Mouse (Mus musculus) liver, embryonic 12.5 days (tissue): Measurements from ENCODE around the gene Znfx1. TPM values are rescaled to one million over a fixed set of nuclear protein-coding genes. Genes with fewer than 3 reads are reported as not detected.
"Not testable (repeated sequence)": the region's sequence is repeated elsewhere in the genome, so short reads cannot be mapped to it uniquely, and the experiment has no call there.

Experiments used
- ATAC-seq: fragments of 200-750 bp; cut with Nextera tagmentation; 2 replicates; pipeline ENCODE4 v1.8.0; 2017; ENCODE audit warnings: moderate number of reproducible peaks, mild to moderate bottlenecking, moderate library complexity
- H3K27ac ChIP-seq: fragments of 300-500 bp; sonication (generic); 2 replicates; pipeline ENCODE4 v1.5.1; 2016; ENCODE audit warnings: mild to moderate bottlenecking
- H3K27me3 ChIP-seq: fragments of 300-500 bp; sonication (generic); replicated peaks from 2 replicates; pipeline ENCODE4 v1.6.1; 2016; ENCODE audit warnings: mild to moderate bottlenecking, moderate library complexity
- H3K36me3 ChIP-seq: fragments of 300-500 bp; sonication (generic); 2 replicates; pipeline ENCODE4 v1.6.1; 2016; ENCODE audit warnings: mild to moderate bottlenecking, moderate library complexity
- H3K4me1 ChIP-seq: fragments of 300-500 bp; sonication (generic); 2 replicates; pipeline ENCODE4 v1.6.1; 2016
- H3K4me2 ChIP-seq: fragments of 300-500 bp; sonication (generic); 2 replicates; pipeline ENCODE4 v1.6.1; 2016; ENCODE audit warnings: mild to moderate bottlenecking, moderate library complexity
- H3K4me3 ChIP-seq: fragments of 300-500 bp; sonication (generic); 2 replicates; pipeline ENCODE4 v1.5.1; 2016; ENCODE audit warnings: mild to moderate bottlenecking, moderate library complexity
- H3K9ac ChIP-seq: fragments of 300-500 bp; sonication (generic); 2 replicates; pipeline ENCODE4 v1.6.1; 2016; ENCODE audit warnings: mild to moderate bottlenecking, moderate library complexity
- H3K9me3 ChIP-seq: fragments of 300-500 bp; sonication (generic); replicated peaks from 2 replicates; pipeline ENCODE4 v1.6.1; 2016; ENCODE audit warnings: mild to moderate bottlenecking, moderate library complexity
- WGBS: fragments of 180-500 bp; shearing (Covaris S2); methylation state at CpG from one replicate; pipeline ENCODE4 v1.1.7; 2016; ENCODE audit not compliant: insufficient replicate concordance; 5-methylcytosine and 5-hydroxymethylcytosine counted together
- polyA plus RNA-seq: library from polyadenylated mRNA; unstranded; fragments of >200 nt; fragmentation: Nextera tagmentation; extraction: Ambion mirVana; gene quantifications from 2 replicates; pipeline ENCODE4 v1.2.1, GENCODE M21; 2016

The Znfx1 gene
- polyA plus RNA-seq, 1 experiment from 2014 or later, result 13.8 TPM

DNA sequence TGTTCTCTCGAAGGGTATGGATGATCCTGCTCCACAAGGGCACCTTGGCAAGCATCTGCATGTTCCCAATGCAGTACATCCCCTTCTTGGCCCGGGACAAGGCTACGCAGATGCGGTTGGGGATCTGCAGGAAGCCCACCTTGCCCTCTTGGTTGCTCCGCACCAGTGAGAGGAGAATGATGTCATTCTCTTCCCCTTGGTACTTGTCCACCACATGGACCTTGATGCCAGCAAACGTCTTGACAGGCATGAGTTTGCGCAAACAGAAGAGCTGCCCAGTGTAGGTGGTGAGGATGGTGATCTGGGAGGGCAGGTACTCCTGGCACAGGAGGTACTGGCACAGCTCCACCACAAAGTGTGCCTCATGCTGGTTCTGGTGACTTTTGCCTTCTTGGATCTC lies 24.1 kb downstream of the Znfx1 start:
- Histone ChIP-seq H3K4me1 (peaks cover 59% of the 10 kb centered on the region), H3K9ac (peak overlapping the region; percentile 47), H3K27ac (peak overlapping the region; percentile 85), H3K4me3 (no peak overlapping the region), H3K27me3 (no peaks in the 10 kb centered on the region), H3K9me3 (no peaks in the 10 kb centered on the region), H3K36me3 (peaks cover 98% of the 10 kb centered on the region), H3K4me2 (no peak overlapping the region)
- 85% methylated on average over 7 of the region's 7 CpGs for WGBS
- ATAC-seq, result no peak

DNA sequence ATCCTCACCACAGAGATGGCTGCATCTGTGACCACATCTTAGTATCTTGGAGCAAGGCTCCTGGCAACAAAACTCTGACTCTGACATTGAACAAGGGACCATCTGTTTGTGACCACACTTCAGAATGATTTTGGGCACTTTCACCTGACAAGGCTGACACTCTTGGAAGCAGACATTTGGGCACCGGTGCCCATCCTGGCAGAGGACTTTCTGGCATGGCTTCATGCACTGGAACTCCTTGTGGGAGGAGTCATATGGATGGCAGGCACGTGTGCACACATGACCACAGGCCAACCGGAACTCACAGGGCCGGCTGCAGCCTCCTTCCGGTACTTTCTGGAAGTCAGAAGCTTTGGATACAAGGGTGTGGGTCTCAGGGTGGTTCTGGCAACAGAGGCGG lies 24.5 kb downstream of the Znfx1 start:
- 84% methylated on average over 6 of the region's 6 CpGs for WGBS
- no peak for ATAC-seq
- Histone ChIP-seq H3K4me3 (no peak overlapping the region), H3K4me1 (peaks cover 57% of the 10 kb centered on the region), H3K27me3 (no peaks in the 10 kb centered on the region), H3K36me3 (peaks cover 100% of the 10 kb centered on the region), H3K4me2 (no peak overlapping the region), H3K9ac (no peak overlapping the region), H3K27ac (peak overlapping the region; percentile 85; the same call in 1 of the 2 replicates), H3K9me3 (no peaks in the 10 kb centered on the region)

DNA sequence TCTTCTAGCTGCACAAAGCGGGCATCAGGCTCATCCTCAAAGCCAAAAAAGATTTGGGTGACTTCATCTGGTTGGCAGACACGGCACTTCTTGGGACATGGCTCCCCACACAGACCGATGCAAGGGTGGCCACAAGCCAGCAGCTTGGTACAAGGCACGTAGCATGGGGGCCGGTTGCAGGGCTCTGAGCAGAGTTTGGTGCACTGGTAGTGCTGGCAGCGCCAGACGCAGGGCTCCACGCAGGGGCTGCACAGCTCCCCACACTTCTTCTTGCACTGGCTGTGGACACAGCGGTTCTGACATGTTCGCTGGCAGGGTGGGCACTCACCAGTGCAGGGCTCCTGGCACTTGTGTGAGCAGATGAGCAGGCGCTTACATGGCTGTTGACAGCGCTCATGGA lies 25.1 kb downstream of the Znfx1 start:
- H3K27ac ChIP-seq, result 0 out of 2 replicates have a peak overlapping the region, but pooled peaks have one; percentile 4
- no peak for ATAC-seq
- no peaks in the 10 kb centered on the region for H3K27me3 ChIP-seq
- peaks cover 100% of the 10 kb centered on the region for H3K36me3 ChIP-seq
- H3K9me3 ChIP-seq, result no peaks in the 10 kb centered on the region
- WGBS, result 89% methylated on average over 12 of the region's 12 CpGs
- H3K4me2 ChIP-seq, result no peak overlapping the region
- H3K4me3 ChIP-seq, result no peak overlapping the region
- H3K9ac ChIP-seq, result no peak overlapping the region
- H3K4me1 ChIP-seq, result peaks cover 51% of the 10 kb centered on the region

DNA sequence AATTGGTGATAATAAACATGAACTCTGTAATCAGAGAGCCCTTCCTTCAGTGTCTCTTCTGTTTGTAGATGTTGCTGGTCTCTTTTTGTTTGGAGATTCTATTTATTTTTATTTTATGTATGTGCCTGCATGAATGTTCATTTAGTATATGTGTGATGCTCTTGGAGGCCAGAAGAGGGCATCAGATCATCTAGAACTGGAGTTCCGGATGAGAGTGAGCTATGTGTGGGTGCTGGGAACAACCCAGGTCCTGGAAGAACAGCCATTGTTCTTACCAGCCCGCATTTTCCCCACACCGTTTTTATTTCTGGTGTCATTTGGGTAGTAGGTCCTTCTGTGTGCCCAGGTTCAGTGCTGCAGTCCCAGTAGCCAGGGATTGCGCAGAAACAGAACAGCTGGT lies 32.3 kb downstream of the Znfx1 start:
- Histone ChIP-seq H3K4me3 (no peak overlapping the region), H3K4me2 (no peak overlapping the region), H3K9me3 (no peaks in the 10 kb centered on the region), H3K27ac (no peak overlapping the region), H3K4me1 (no peaks in the 10 kb centered on the region), H3K36me3 (peaks cover 100% of the 10 kb centered on the region), H3K27me3 (no peaks in the 10 kb centered on the region), H3K9ac (no peak overlapping the region)
- ATAC-seq, result no peak
- 95% methylated on average over 4 of the region's 4 CpGs for WGBS

DNA sequence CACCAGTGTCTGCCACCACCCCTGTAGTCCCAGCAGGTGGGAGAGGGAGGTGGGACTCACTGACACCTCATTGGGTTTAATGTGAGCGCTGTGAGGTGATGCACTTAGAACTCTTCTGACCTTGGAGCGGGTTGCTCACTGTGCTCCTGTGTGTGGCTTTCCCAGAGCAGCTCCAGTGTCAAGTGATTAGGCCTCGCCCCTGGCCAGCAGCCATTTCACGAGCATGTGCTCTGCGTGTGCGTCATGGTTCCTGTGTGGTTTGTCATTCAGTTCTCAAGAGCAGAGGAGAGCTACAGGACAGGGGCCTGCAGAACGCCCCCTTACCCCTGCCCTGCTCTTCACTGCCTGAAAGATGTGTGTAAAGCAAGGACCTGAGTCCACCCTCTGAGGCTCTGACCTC lies 34.3 kb downstream of the Znfx1 start:
- Histone ChIP-seq H3K27ac (no peak overlapping the region), H3K9ac (no peak overlapping the region), H3K4me2 (no peak overlapping the region), H3K27me3 (no peaks in the 10 kb centered on the region), H3K4me1 (no peaks in the 10 kb centered on the region), H3K36me3 (peaks cover 100% of the 10 kb centered on the region), H3K9me3 (no peaks in the 10 kb centered on the region), H3K4me3 (no peak overlapping the region)
- WGBS, result 92% methylated on average over 7 of the region's 7 CpGs
- ATAC-seq, result no peak

DNA sequence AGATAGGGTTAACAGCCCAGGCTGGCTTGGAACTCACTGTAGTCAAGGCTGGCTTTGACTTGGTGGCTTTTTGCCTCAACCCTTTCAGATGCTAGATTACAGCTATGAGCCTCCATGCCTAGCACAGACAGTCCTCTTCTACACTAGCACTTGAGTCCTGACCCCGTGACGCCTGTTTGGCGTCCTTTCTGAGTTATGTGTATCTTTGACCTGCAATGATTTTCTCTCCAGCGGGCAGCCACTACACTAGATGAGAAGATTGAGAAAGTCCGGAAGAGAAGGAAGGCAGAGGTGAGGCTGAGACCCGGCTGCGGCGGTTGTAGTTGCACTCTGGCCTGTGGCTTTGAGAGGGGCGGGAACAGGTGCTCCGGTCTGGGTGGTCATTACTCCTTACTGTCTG lies 43.4 kb downstream of the Znfx1 start:
- no peak for ATAC-seq
- H3K4me3 ChIP-seq, result no peak overlapping the region
- peaks cover 28% of the 10 kb centered on the region for H3K4me1 ChIP-seq
- H3K9ac ChIP-seq, result no peak overlapping the region
- H3K36me3 ChIP-seq, result peaks cover 76% of the 10 kb centered on the region
- 88% methylated on average over 10 of the region's 10 CpGs for WGBS
- no peak overlapping the region for H3K4me2 ChIP-seq
- H3K27me3 ChIP-seq, result no peaks in the 10 kb centered on the region
- no peaks in the 10 kb centered on the region for H3K9me3 ChIP-seq
- H3K27ac ChIP-seq, result 0 out of 2 replicates have a peak overlapping the region, but pooled peaks have one; percentile 20

DNA sequence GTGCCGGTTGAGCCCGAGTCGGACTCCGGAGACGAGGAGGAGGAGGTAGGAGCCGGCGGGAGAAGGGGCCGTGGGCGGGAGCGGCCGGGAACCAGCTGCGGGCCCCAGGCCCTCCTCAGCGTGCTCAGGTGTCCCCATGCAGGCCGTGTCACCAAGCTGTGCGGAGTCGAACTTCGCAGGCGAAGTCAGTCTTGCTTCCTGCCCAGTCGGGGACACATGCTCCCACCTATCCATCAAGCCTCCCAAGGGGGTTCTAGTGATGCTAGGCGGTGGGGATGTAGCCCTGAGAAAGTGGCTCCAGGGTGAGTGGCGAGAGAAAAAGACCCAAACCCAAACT lies 47.5 kb downstream of the Znfx1 start:
- Histone ChIP-seq H3K4me3 (peak overlapping the region; percentile 90), H3K27ac (peak overlapping the region; percentile 85), H3K4me2 (peak overlapping the region; percentile 91), H3K4me1 (peaks cover 28% of the 10 kb centered on the region), H3K27me3 (no peaks in the 10 kb centered on the region), H3K9ac (peak overlapping the region; percentile 94), H3K9me3 (no peaks in the 10 kb centered on the region), H3K36me3 (peaks cover 36% of the 10 kb centered on the region)
- peak; percentile 76 for ATAC-seq
- under 1% methylated on average over 19 of the region's 21 CpGs for WGBS

DNA sequence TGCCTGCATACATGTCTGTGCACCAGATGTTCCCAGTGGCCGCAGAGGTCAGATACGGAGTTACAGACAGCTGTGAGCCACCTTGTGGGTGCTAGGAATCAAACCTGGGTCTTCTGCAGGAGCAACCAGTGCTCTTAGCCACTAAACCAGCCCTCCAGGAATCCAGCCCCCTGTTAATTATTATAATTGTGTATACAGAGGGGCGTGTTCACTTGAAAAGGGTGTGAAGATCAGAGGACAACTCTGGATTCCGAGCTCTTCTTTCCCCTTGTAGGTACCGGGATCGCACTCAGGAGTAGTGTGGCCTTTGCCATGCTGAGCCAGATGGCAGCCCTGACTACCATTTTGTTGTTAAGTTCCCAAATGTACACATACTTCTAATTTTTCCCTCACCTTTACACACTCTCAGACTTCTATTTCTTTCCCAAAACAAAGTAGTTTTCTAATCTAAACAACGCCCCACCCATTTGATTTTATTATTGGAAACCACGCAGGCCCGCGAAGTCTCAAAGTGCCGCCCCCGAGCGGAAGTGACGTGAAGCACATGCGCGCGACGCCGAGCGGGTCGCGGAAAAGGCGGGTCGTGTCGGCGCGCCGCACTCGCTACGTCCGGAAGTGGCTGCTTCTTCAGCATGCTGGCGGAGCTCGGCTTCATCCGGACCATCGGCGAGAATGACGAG lies 48.0 kb downstream of the Znfx1 start, which contains the start of gene Ddx27:
Gene Ddx27 (plus strand): TSS at position 492 of the 680 bp plus-strand sequence.
- Histone ChIP-seq H3K4me1 (peaks cover 29% of the 10 kb centered on the region), H3K9me3 (no peaks in the 10 kb centered on the region), H3K27ac (peak within 1 kb of the TSS; percentile 85), H3K4me2 (peak within 1 kb of the TSS; percentile 91), H3K9ac (peak within 1 kb of the TSS; percentile 94), H3K36me3 (peaks cover 31% of the 10 kb centered on the region), H3K4me3 (peak within 1 kb of the TSS; percentile 90), H3K27me3 (no peaks in the 10 kb centered on the region)
- WGBS, result 2% methylated on average over 37 of the region's 37 CpGs
- peak; percentile 87 for ATAC-seq

DNA sequence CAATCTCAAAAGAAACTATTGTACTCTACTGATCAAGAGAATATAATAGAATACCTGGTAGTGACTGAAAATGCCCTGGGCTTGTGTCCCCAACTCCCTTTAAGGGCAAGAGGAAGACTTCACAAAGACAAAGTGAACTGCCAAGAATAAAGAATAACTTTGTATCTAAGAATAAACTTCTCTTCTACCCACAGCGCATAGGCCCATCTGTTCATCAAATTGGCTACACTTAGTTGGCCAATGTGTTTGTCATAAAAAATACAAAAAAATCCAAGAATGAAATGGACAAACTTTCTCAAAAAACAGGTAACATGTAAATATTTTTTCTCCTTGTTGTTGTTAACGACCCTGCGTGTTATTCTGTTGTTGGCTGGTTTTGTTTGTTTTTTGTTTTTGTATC lies 52.3 kb downstream of the Znfx1 start:
- Histone ChIP-seq H3K4me1 (peaks cover 25% of the 10 kb centered on the region), H3K27me3 (peaks cover 7% of the 10 kb centered on the region), H3K9me3 (no peaks in the 10 kb centered on the region), H3K4me2 (no peak overlapping the region), H3K4me3 (no peak overlapping the region), H3K27ac (no peak overlapping the region), H3K36me3 (no peaks in the 10 kb centered on the region), H3K9ac (no peak overlapping the region)
- 83% methylated on average over 3 of the region's 3 CpGs for WGBS
- ATAC-seq, result no peak

DNA sequence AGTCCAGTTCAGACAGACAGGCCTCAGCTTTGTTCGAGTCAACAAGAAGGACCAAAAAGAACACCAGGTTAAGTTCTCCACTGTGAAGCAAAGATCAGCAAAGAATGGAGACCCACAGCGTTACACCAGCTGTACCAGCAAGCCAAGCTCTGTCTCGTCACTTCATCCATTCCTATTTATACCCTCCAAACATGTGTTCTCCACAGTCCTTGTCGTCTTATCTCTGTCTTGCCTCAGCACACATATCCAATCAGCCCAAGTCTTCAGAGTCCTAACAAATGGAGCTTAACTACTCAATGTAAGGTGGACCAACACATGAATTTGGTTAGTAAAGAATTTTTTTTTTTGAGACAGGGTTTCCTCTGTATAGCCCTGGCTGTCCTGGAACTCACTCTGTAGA lies 53.3 kb downstream of the Znfx1 start:
- Histone ChIP-seq H3K9me3 (no peaks in the 10 kb centered on the region), H3K4me1 (peaks cover 20% of the 10 kb centered on the region), H3K27me3 (peaks cover 7% of the 10 kb centered on the region), H3K27ac (no peak overlapping the region), H3K4me3 (no peak overlapping the region), H3K9ac (no peak overlapping the region), H3K36me3 (no peaks in the 10 kb centered on the region), H3K4me2 (no peak overlapping the region)
- WGBS, result 45% methylated on average over 4 of the region's 4 CpGs
- peak; percentile 50 for ATAC-seq

DNA sequence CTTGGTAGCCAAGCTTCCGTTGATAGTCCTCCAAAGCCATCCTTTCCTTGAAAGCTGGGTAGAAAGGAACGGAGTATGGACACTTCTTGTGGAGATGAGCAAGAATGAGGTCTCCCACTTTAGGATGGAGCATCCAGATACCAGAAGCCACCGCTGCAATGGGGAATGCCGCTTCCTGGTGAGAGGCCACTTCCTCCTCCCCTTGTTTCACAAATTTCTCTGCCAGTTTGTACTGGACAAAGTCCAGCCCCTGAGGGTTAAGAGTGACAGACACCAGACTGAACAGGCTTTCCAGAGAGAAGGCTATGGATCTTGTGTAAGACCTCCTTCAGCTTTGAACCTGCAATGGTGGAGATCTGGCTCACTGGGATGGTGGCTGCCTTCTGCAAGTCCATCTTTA lies 55.2 kb downstream of the Znfx1 start:
- H3K27me3 ChIP-seq, H3K36me3 ChIP-seq, H3K4me2 ChIP-seq, H3K27ac ChIP-seq, ATAC-seq, H3K4me3 ChIP-seq, H3K9ac ChIP-seq, H3K9me3 ChIP-seq: not testable (repeated sequence)
- WGBS, result 57% methylated on average over 4 of the region's 4 CpGs
- H3K4me1 ChIP-seq, result peaks cover 24% of the 10 kb centered on the region

DNA sequence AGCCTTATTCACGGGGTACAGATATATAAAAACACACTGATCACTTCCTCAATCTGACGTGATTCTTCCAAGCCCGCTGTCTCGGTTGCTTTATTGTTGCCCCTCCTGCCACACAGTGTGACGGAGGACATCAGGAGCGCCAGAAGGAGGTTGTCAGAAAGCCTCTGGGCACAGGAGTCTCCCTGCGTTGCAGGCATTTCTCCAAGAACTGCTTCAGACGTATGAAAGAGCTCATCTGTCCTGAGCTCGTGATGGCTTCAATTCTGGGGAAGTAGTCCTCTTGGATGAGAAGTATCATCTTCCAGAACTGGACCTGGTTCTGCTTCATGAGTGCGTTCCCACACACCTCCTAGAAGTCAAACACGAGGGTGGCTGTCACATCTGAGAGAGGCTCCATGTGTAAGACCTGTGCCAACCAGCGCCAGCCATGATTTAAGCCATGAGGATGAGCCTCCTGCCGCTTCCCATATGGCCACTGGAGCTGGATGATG lies 55.8 kb downstream of the Znfx1 start:
- Histone ChIP-seq H3K9ac (no peak overlapping the region), H3K27ac (no peak overlapping the region), H3K9me3 (no peaks in the 10 kb centered on the region), H3K36me3 (no peaks in the 10 kb centered on the region), H3K4me3 (no peak overlapping the region), H3K4me1 (peaks cover 24% of the 10 kb centered on the region), H3K4me2 (no peak overlapping the region), H3K27me3 (peaks cover 7% of the 10 kb centered on the region)
- no peak for ATAC-seq
- 58% methylated on average over 13 of the region's 13 CpGs for WGBS

DNA sequence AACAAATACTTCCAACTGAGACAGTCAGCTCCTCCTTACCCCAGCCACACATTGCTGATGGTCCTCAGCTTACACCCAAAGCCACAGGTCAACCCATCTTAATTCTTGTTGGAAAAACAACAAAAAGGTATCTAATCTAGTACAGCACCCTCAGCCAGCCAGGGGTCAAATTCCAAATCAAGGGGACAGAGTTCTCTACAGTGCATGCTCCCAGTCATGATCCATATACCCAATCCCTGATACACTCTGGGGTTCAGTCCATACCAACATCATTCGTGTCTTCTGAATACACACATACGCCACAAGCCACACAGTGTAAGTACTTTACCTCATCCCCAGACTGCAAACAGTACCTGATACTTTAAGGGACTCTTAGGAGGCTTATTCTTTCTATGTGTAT lies 56.5 kb downstream of the Znfx1 start:
- peak; percentile 51; the same call in 1 of the 2 replicates for ATAC-seq
- Histone ChIP-seq H3K27ac (no peak overlapping the region), H3K4me2 (no peak overlapping the region)

More for the DNA sequence above, 56.5 kb downstream of the Znfx1 start:
- H3K9ac ChIP-seq, result no peak overlapping the region
- H3K36me3 ChIP-seq, result no peaks in the 10 kb centered on the region
- no peak overlapping the region for H3K4me3 ChIP-seq
- H3K27me3 ChIP-seq, result peaks cover 7% of the 10 kb centered on the region
- WGBS, result 83% methylated on average over 2 of the region's 2 CpGs
- peaks cover 24% of the 10 kb centered on the region for H3K4me1 ChIP-seq
- no peaks in the 10 kb centered on the region for H3K9me3 ChIP-seq
